Mouse (Mus musculus): ENCODE results near the gene Prpf8. TPM values are rescaled to one million over a fixed set of nuclear protein-coding genes. Genes with fewer than 3 reads are reported as not detected.

The Prpf8 gene
- polyA plus RNA-seq, 1 experiment from 2014 or later: 89.5 TPM

DNA sequence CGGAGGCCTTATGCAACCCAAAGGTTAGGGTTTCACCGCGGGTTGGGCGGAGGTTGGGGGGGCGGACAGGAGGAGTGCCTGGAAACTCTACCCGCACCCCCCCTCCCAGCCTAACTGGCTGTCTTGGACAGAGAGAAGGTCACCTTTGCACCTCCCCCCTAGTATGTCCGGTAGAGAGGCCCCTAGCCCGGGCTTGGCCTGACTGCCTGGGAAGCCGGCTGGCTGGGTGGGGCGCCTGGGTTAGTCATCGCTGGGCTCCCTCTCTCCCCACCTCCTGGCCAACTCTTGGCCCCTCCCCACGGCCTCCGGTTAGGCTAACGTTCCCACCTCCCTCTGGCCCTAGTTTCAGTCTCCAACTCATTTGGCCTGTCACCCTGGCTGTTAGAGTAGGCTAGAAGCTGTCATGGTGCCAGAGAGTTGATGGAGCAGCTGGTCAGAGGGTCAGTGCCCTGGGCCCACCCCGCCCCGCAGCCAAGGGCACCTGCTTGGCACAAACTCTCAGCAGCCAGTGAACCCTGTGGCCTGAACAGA lies 24.3 kb upstream of the Prpf8 start:
- Histone ChIP-seq H3K9me3 (ENCODE audit: control insufficient read depth, low read length) (no peaks in the 10 kb centered on the region), H3K9ac (replicated peaks; ENCODE audit: low read length) (peak overlapping the region; percentile 62), H3K4me3 (replicated peaks; ENCODE audit: low read depth, low read length) (peak overlapping the region; percentile 75), H3K4me2 (ENCODE audit: low read length) (peak overlapping the region; percentile 96), H3K27ac (replicated peaks; ENCODE audit: low read depth, low read length) (no peak overlapping the region), H3K4me1 (ENCODE audit: control insufficient read depth, insufficient read depth, low read length) (peaks cover 21% of the 10 kb centered on the region), H3K36me3 (ENCODE audit: control insufficient read depth, insufficient read depth, low read length) (peaks cover 13% of the 10 kb centered on the region), H3K27me3 (ENCODE audit: control insufficient read depth, insufficient read depth, low read length) (no peaks in the 10 kb centered on the region)
- WGBS: 3% methylated on average over 16 of the region's 16 CpGs
- DNase-seq (no peak), ATAC-seq (ENCODE audit: low FRiP score, low TSS enrichment) (0 out of 2 replicates have a peak, but pooled peaks have one; percentile 0)

DNA sequence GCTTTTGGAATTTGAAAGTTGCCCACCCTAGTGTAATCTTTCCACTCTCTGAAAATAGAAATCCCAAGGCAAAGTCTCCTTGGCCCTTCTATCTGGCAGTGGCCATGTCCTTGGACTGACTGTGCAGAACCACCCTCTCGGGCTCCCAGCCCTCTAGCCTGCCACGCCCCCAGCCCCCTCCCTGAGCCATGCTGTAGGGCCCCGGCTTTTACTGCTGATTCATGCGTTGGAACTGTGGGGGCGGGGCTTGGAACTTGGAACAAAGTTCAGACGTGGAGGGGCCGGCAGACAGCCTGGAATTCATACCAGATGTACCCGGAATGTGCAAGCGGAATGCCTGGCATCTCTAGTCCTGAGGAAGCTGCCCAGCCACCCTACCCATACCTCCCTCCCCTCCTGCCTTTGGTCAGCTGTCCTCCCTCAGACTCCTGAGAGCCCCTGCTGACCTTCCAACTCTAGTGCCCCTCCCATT lies 23.7 kb upstream of the Prpf8 start:
- no peak overlapping the region for H3K27ac ChIP-seq (replicated peaks; ENCODE audit: low read depth, low read length)
- DNase-seq (peak; percentile 47), ATAC-seq (ENCODE audit: low FRiP score, low TSS enrichment) (no peak)
- H3K4me1 ChIP-seq (ENCODE audit: control insufficient read depth, insufficient read depth, low read length): peaks cover 24% of the 10 kb centered on the region
- H3K9me3 ChIP-seq (ENCODE audit: control insufficient read depth, low read length): no peaks in the 10 kb centered on the region
- H3K9ac ChIP-seq (replicated peaks; ENCODE audit: low read length): no peak overlapping the region
- 2% methylated on average over 9 of the region's 9 CpGs for WGBS
- H3K4me2 ChIP-seq (ENCODE audit: low read length): peak overlapping the region; percentile 96
- H3K27me3 ChIP-seq (ENCODE audit: control insufficient read depth, insufficient read depth, low read length): no peaks in the 10 kb centered on the region
- H3K4me3 ChIP-seq (replicated peaks; ENCODE audit: low read depth, low read length): 0 out of 2 replicates have a peak overlapping the region, but pooled peaks have one; percentile 75
- peaks cover 13% of the 10 kb centered on the region for H3K36me3 ChIP-seq (ENCODE audit: control insufficient read depth, insufficient read depth, low read length)

DNA sequence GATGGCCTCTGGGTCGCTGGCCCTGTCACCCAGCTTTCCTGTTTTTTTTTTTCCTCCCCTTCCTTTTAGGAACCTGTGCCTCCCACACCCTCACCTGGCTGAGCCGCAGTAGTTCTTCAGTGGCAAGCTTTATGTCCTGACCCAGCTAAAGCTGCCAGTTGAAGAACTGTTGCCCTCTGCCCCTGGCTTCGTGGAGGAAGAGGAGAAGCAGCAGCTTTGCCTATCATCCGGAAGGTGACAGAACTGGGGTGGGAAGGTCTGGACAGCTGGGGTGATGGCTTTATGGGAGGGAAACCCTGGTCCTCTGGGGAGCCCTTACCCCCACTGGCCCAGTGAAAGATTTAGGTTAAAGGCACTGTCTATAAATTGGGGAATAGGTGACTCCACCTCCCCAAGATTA lies 23.0 kb upstream of the Prpf8 start:
- peaks cover 24% of the 10 kb centered on the region for H3K4me1 ChIP-seq (ENCODE audit: control insufficient read depth, insufficient read depth, low read length)
- no peak overlapping the region for H3K9ac ChIP-seq (replicated peaks; ENCODE audit: low read length)
- H3K4me2 ChIP-seq (ENCODE audit: low read length): no peak overlapping the region
- no peaks in the 10 kb centered on the region for H3K9me3 ChIP-seq (ENCODE audit: control insufficient read depth, low read length)
- peaks cover 13% of the 10 kb centered on the region for H3K36me3 ChIP-seq (ENCODE audit: control insufficient read depth, insufficient read depth, low read length)
- H3K27ac ChIP-seq (replicated peaks; ENCODE audit: low read depth, low read length): no peak overlapping the region
- no peak for DNase-seq
- H3K27me3 ChIP-seq (ENCODE audit: control insufficient read depth, insufficient read depth, low read length): no peaks in the 10 kb centered on the region
- 77% methylated on average over 4 of the region's 4 CpGs for WGBS
- no peak overlapping the region for H3K4me3 ChIP-seq (replicated peaks; ENCODE audit: low read depth, low read length)
- no peak for ATAC-seq (ENCODE audit: low FRiP score, low TSS enrichment)

DNA sequence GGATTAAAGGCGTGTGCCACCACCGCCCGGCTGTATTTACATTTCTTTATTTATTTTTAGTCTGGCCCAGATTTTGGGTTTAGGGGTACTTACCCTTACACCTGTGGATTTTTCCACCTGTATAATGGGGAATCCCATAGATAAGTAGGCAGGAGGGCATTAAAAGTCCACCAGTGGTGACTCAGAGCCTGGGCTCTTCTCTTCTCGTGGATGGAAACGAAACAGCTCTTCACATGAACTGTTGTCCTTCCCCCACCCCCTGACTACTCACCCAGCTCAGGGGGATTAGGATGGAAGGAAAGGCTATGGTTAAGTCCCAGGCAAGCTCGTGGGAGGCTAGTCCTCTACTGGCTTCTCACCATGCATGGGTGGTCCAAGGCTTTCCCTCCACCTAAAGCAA lies 22.2 kb upstream of the Prpf8 start:
- no peak for DNase-seq
- Histone ChIP-seq H3K36me3 (ENCODE audit: control insufficient read depth, insufficient read depth, low read length) (peaks cover 13% of the 10 kb centered on the region), H3K9ac (replicated peaks; ENCODE audit: low read length) (no peak overlapping the region), H3K4me2 (ENCODE audit: low read length) (no peak overlapping the region), H3K4me3 (replicated peaks; ENCODE audit: low read depth, low read length) (no peak overlapping the region), H3K27me3 (ENCODE audit: control insufficient read depth, insufficient read depth, low read length) (no peaks in the 10 kb centered on the region), H3K9me3 (ENCODE audit: control insufficient read depth, low read length) (no peaks in the 10 kb centered on the region), H3K27ac (replicated peaks; ENCODE audit: low read depth, low read length) (no peak overlapping the region), H3K4me1 (ENCODE audit: control insufficient read depth, insufficient read depth, low read length) (peaks cover 24% of the 10 kb centered on the region)
- WGBS: 83% methylated on average over 6 of the region's 6 CpGs
- no peak for ATAC-seq (ENCODE audit: low FRiP score, low TSS enrichment)

GRCm38 (mm10) chr11:75465051-75465450 lies 21.6 kb upstream of the Prpf8 start:
- DNase-seq: no peak
- peaks cover 20% of the 10 kb centered on the region for H3K4me1 ChIP-seq (ENCODE audit: control insufficient read depth, insufficient read depth, low read length)
- H3K9me3 ChIP-seq (ENCODE audit: control insufficient read depth, low read length): no peaks in the 10 kb centered on the region
- H3K36me3 ChIP-seq (ENCODE audit: control insufficient read depth, insufficient read depth, low read length): peaks cover 13% of the 10 kb centered on the region
- no peaks in the 10 kb centered on the region for H3K27me3 ChIP-seq (ENCODE audit: control insufficient read depth, insufficient read depth, low read length)
- no peak overlapping the region for H3K4me3 ChIP-seq (replicated peaks; ENCODE audit: low read depth, low read length)
- H3K27ac ChIP-seq (replicated peaks; ENCODE audit: low read depth, low read length): no peak overlapping the region
- no peak overlapping the region for H3K4me2 ChIP-seq (ENCODE audit: low read length)
- no peak for ATAC-seq (ENCODE audit: low FRiP score, low TSS enrichment)
- 83% methylated on average over 6 of the region's 6 CpGs for WGBS
- no peak overlapping the region for H3K9ac ChIP-seq (replicated peaks; ENCODE audit: low read length)

- Histone ChIP-seq H3K36me3 (ENCODE audit: control insufficient read depth, insufficient read depth, low read length) (peaks cover 13% of the 10 kb centered on the region), H3K27me3 (ENCODE audit: control insufficient read depth, insufficient read depth, low read length) (no peaks in the 10 kb centered on the region), H3K4me1 (ENCODE audit: control insufficient read depth, insufficient read depth, low read length) (peaks cover 16% of the 10 kb centered on the region), H3K9me3 (ENCODE audit: control insufficient read depth, low read length) (no peaks in the 10 kb centered on the region), H3K4me2 (ENCODE audit: low read length) (no peak overlapping the region), H3K27ac (replicated peaks; ENCODE audit: low read depth, low read length) (no peak overlapping the region), H3K9ac (replicated peaks; ENCODE audit: low read length) (no peak overlapping the region), H3K4me3 (replicated peaks; ENCODE audit: low read depth, low read length) (no peak overlapping the region)
- 98% methylated on average over 4 of the region's 4 CpGs for WGBS
- no peak for DNase-seq
- ATAC-seq (ENCODE audit: low FRiP score, low TSS enrichment): no peak
Measured at GRCm38 (mm10) chr11:75466731-75467505, 19.7 kb upstream of the Prpf8 start.

GRCm38 (mm10) chr11:75467512-75468215 lies 19.0 kb upstream of the Prpf8 start:
- ATAC-seq (ENCODE audit: low FRiP score, low TSS enrichment): no peak
- Histone ChIP-seq H3K4me2 (ENCODE audit: low read length) (peak overlapping the region; percentile 48), H3K9ac (replicated peaks; ENCODE audit: low read length) (no peak overlapping the region), H3K4me1 (ENCODE audit: control insufficient read depth, insufficient read depth, low read length) (peaks cover 9% of the 10 kb centered on the region; the same call in 1 of the 2 replicates), H3K36me3 (ENCODE audit: control insufficient read depth, insufficient read depth, low read length) (peaks cover 13% of the 10 kb centered on the region), H3K27me3 (ENCODE audit: control insufficient read depth, insufficient read depth, low read length) (no peaks in the 10 kb centered on the region), H3K9me3 (ENCODE audit: control insufficient read depth, low read length) (no peaks in the 10 kb centered on the region), H3K4me3 (replicated peaks; ENCODE audit: low read depth, low read length) (peak overlapping the region; percentile 21), H3K27ac (replicated peaks; ENCODE audit: low read depth, low read length) (no peak overlapping the region)
- DNase-seq: peak; percentile 20
- 17% methylated on average over 19 of the region's 19 CpGs for WGBS

DNA sequence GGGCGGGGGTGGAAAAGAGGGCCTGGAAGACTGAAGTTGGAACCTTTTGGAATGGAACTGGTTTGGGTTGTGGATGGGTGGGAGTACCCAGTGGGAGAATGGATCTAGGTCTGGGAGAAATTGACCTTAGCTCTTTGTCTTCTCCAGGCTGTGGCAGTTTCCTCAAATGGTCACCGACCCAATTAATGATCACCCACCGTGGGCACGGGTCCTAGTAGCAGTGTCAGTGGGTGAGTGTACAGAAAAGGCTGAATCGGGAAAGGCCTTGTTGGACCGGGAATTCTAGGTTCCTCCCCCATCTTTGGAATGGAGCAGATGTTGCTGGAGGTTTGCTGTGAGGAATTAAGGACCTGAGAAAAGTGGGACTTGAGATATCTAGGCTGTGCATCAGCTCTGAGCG lies 18.2 kb upstream of the Prpf8 start:
- no peak overlapping the region for H3K27ac ChIP-seq (replicated peaks; ENCODE audit: low read depth, low read length)
- no peak overlapping the region for H3K9ac ChIP-seq (replicated peaks; ENCODE audit: low read length)
- WGBS: 65% methylated on average over 7 of the region's 7 CpGs

More for the DNA sequence above, 18.2 kb upstream of the Prpf8 start:
- Histone ChIP-seq H3K4me3 (replicated peaks; ENCODE audit: low read depth, low read length) (no peak overlapping the region; the same call in 1 of the 2 replicates), H3K27me3 (ENCODE audit: control insufficient read depth, insufficient read depth, low read length) (no peaks in the 10 kb centered on the region), H3K9me3 (ENCODE audit: control insufficient read depth, low read length) (no peaks in the 10 kb centered on the region), H3K36me3 (ENCODE audit: control insufficient read depth, insufficient read depth, low read length) (peaks cover 13% of the 10 kb centered on the region), H3K4me2 (ENCODE audit: low read length) (peak overlapping the region; percentile 48), H3K4me1 (ENCODE audit: control insufficient read depth, insufficient read depth, low read length) (0 out of 2 replicates have a peak, but pooled peaks cover 3% of the 10 kb centered on the region)
- no peak for DNase-seq
- no peak for ATAC-seq (ENCODE audit: low FRiP score, low TSS enrichment)
